Mouse (Mus musculus) ES-E14 (cell line): ENCODE measurements at regions not wholly inside any gene's neighbourhood (a gene's known extent, or its start where the extent isn't known, plus 50 kb on each side); places are given as distances from the start of the nearest gene placed in this dataset.

Experiments
- DNase-seq: peaks from one replicate; pipeline ENCODE4 v3.0.0-alpha.2; 2013; ENCODE audit warnings: low read depth, low spot score
- H3K27ac ChIP-seq: 2 replicates; pipeline ENCODE4 v1.5.1; 2012; ENCODE audit warnings: low read depth, mild to moderate bottlenecking, low read length, moderate library complexity, mixed read lengths; ENCODE audit not compliant: poor library complexity, insufficient read depth, severe bottlenecking
- H3K36me3 ChIP-seq: 2 replicates; pipeline ENCODE4 v1.6.1; 2012; ENCODE audit warnings: mild to moderate bottlenecking, low read length, moderate library complexity, mixed read lengths; ENCODE audit not compliant: control insufficient read depth, poor library complexity, insufficient read depth, severe bottlenecking
- H3K4me1 ChIP-seq, 2 experiments: fragments of 150-350 bp in 1 of 2; sonication (generic) in 1 of 2; 2 replicates each; pipeline ENCODE4 v1.6.1; 2012; ENCODE audit warnings: low read length in 2 of 2, mild to moderate bottlenecking in 1 of 2, mixed read lengths in 1 of 2; ENCODE audit not compliant: control insufficient read depth in 2 of 2, insufficient read depth in 2 of 2, poor library complexity in 1 of 2
- H3K4me3 ChIP-seq, 2 experiments: fragments of 150-350 bp in 1 of 2; sonication (generic) in 1 of 2; 2 replicates each; pipeline ENCODE4 v1.5.1; 2012; ENCODE audit warnings: low read length in 2 of 2, low read depth in 1 of 2, mild to moderate bottlenecking in 1 of 2, mixed read lengths in 1 of 2; ENCODE audit not compliant: insufficient read depth in 1 of 2, poor library complexity in 1 of 2, severe bottlenecking in 1 of 2
- H3K9ac ChIP-seq: 2 replicates; pipeline ENCODE4 v1.6.1; 2012; ENCODE audit warnings: low read depth, mild to moderate bottlenecking, low read length, mixed read lengths; ENCODE audit not compliant: poor library complexity, insufficient read depth, severe bottlenecking
- H3K9me3 ChIP-seq: fragments of 150-350 bp; sonication (generic); 2 replicates; pipeline ENCODE4 v1.6.1; 2012; ENCODE audit warnings: low read depth, mild to moderate bottlenecking, low read length; ENCODE audit not compliant: control insufficient read depth, insufficient read depth
- CHD2 ChIP-seq: IDR thresholded peaks from 2 replicates; pipeline ENCODE4 v1.6.1; 2014; ENCODE audit warnings: mild to moderate bottlenecking, low read depth, low read length, inconsistent platforms
- HCFC1 ChIP-seq: IDR thresholded peaks from 2 replicates; pipeline ENCODE4 v1.6.1; 2012; ENCODE audit warnings: low read length, inconsistent platforms, borderline replicate concordance; ENCODE audit not compliant: insufficient read depth
- MAFK ChIP-seq: IDR thresholded peaks from 2 replicates; pipeline ENCODE4 v1.6.1; 2014; ENCODE audit warnings: mild to moderate bottlenecking, low read depth, low read length, inconsistent platforms; ENCODE audit not compliant: insufficient read depth
- ZC3H11A ChIP-seq: IDR thresholded peaks from 2 replicates; pipeline ENCODE4 v1.6.1; 2012; ENCODE audit warnings: low read depth, mild to moderate bottlenecking, inconsistent platforms, low read length, borderline replicate concordance
- ZNF384 ChIP-seq: IDR thresholded peaks from 2 replicates; pipeline ENCODE4 v1.6.1; 2012; ENCODE audit warnings: low read depth, low read length, inconsistent platforms
- in situ Hi-C, 2 experiments: fragments of 600-800 bp; cut with MboI; formaldehyde crosslinking; loops; one replicate each; pipeline ENCODE4 v1.15.1; 2025; ENCODE audit warnings: low sequenced_read_pairs in 2 of 2, inconsistent platforms in 1 of 2; ENCODE audit not compliant: unreplicated experiment in 2 of 2

- peak; percentile 33 for DNase-seq
- no peaks in the 10 kb centered on the region for H3K36me3 ChIP-seq
- in situ Hi-C loops, result no loop called here
- no peak for TF ChIP-seq HCFC1
- no peak for TF ChIP-seq MAFK
- TF ChIP-seq CHD2, result no peak
- TF ChIP-seq ZNF384, result no peak
- no peak for TF ChIP-seq ZC3H11A
- H3K9me3 ChIP-seq, result no peaks in the 10 kb centered on the region
- H3K27ac ChIP-seq, result no peak overlapping the region
- no peak overlapping the region for H3K4me3 ChIP-seq
- no peak overlapping the region for H3K9ac ChIP-seq
- peaks cover 0 to 3% of the 10 kb centered on the region in 2 experiments; a peak in 1 of 4 replicates for H3K4me1 ChIP-seq
Observed at GRCm38 (mm10) chr2:133432141-133432813, 119.7 kb upstream of the Bmp2 start.

DNA sequence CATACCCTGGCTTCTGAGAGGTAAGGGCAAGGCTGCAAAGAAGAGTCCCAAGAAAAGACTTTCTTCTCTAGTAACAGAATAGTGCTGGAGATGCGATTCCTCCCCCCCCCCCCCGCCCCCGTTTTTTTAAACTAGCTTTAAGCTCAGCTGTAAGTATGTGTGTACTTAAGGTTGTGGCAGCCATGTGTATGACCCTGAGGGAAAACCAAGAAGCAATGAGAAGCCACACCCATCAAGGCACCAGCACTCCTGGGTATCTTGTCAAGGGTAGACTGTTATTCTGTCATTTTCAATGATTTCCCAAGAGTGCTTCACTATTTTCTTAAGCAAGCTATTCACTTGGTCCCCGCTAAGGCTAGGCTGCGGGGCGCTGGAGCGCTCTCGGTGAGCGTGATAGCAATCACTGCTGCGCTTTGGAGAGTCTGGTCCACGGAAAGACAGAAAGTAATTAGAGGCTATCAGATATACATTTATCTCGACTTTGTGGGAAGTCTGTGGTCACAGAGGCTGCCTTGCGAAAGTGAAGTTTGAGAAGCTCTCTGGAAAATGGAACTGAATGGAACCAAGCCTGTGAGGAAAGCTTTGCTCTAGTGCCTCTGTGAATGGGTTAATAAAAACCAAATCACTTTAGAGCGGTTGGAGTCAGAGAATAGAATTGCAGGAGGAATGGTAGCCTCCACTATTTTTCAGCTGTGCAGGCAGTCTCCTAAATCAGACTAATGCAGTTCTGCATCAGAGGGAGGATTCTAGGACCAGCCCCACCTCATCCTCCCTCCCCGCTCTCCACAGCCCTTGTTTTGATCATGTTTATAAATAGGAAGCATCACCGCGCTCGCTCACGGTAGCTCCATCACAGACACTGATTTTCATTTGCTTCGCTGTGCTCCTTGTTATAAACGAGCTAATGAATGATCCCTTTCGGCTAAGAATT lies 114.8 kb upstream of the Bmp2 start:
- H3K9ac ChIP-seq, result no peak overlapping the region
- H3K4me3 ChIP-seq, result no peak overlapping the region
- H3K4me1 ChIP-seq, result no peaks in the 10 kb centered on the region
- no peak for TF ChIP-seq ZC3H11A
- TF ChIP-seq ZNF384, result no peak
- TF ChIP-seq MAFK, result no peak
- TF ChIP-seq CHD2, result no peak
- no peak for TF ChIP-seq HCFC1
- H3K9me3 ChIP-seq, result no peaks in the 10 kb centered on the region
- DNase-seq, result no peak
- in situ Hi-C loops, result no loop called here
- no peaks in the 10 kb centered on the region for H3K36me3 ChIP-seq
- H3K27ac ChIP-seq, result no peak overlapping the region

DNA sequence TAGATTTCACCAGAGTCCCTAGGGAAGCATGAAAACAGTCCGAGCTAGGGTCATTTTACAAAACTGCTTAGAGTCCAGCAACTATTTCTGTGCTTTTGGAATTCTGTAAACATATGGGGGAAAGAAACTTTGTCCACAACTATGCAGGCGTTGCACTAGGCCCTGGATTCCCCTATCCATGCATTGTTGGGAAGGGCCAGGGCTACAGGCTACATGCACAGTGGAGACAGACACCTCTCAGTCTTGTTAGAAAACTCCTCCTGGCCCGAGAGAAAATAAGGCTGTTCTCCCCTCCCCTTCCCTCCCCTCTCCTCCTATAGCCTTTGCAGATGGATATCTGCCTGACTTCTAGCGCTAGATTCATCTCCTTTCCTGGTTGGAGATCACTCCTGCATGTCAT lies 113.9 kb upstream of the Bmp2 start:
- in situ Hi-C loops, result no loop called here
- Histone ChIP-seq H3K9ac (no peak overlapping the region), H3K4me3 (no peak overlapping the region), H3K9me3 (no peaks in the 10 kb centered on the region), H3K36me3 (no peaks in the 10 kb centered on the region), H3K4me1 (no peaks in the 10 kb centered on the region), H3K27ac (no peak overlapping the region)
- no peak for TF ChIP-seq ZNF384
- TF ChIP-seq ZC3H11A, result no peak
- no peak for TF ChIP-seq CHD2
- TF ChIP-seq HCFC1, result no peak
- no peak for TF ChIP-seq MAFK
- DNase-seq, result no peak

DNA sequence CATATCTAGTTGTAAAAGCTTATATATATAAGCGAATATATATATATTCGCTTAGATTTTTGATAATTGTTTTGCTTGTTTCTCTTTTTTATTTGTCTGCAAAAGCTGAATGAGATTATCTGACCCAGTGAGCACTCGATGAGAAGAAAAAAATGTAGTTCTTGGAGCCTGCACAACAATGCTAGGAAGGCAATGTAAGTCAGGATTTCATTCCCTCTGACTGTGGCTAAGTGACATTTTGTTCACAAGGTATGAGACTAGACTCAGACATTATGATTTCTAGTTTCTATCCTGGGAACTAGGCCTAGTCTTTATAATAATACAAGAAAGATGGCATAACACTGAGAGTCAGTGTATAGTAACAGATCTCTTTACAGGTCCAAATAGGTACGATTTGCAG lies 108.9 kb upstream of the Bmp2 start:
- H3K36me3 ChIP-seq, result no peaks in the 10 kb centered on the region
- no peaks in the 10 kb centered on the region for H3K4me1 ChIP-seq
- no peak overlapping the region for H3K27ac ChIP-seq
- DNase-seq, result no peak
- in situ Hi-C loops, result no loop called here
- no peak overlapping the region for H3K4me3 ChIP-seq
- TF ChIP-seq ZNF384, result no peak
- TF ChIP-seq ZC3H11A, result no peak
- no peak for TF ChIP-seq CHD2
- TF ChIP-seq HCFC1, result no peak
- TF ChIP-seq MAFK, result no peak
- H3K9me3 ChIP-seq, result no peaks in the 10 kb centered on the region
- H3K9ac ChIP-seq, result no peak overlapping the region
